Mouse (Mus musculus) forebrain, embryonic 13.5 days (tissue): Measurements from ENCODE around the gene Adamtsl1. TPM values are rescaled to one million over a fixed set of nuclear protein-coding genes. Genes with fewer than 3 reads are reported as not detected.

Source experiments
- ATAC-seq: fragments of 200-750 bp; cut with Nextera tagmentation; 2 replicates; pipeline ENCODE4 v1.8.0; 2017
- H3K27ac ChIP-seq: fragments of 300-500 bp; sonication (generic); 2 replicates; pipeline ENCODE4 v1.5.1; 2015; ENCODE audit warnings: inconsistent platforms, mild to moderate bottlenecking, moderate library complexity
- H3K27me3 ChIP-seq: fragments of 300-500 bp; sonication (generic); 2 replicates; pipeline ENCODE4 v1.6.1; 2015; ENCODE audit warnings: mild to moderate bottlenecking, inconsistent platforms
- H3K36me3 ChIP-seq: fragments of 300-500 bp; sonication (generic); 2 replicates; pipeline ENCODE4 v1.6.1; 2015; ENCODE audit warnings: mild to moderate bottlenecking, inconsistent platforms; ENCODE audit not compliant: poor library complexity, severe bottlenecking
- H3K4me1 ChIP-seq: fragments of 300-500 bp; sonication (generic); 2 replicates; pipeline ENCODE4 v1.6.1; 2015; ENCODE audit warnings: inconsistent platforms
- H3K4me2 ChIP-seq: fragments of 300-500 bp; sonication (generic); 2 replicates; pipeline ENCODE4 v1.6.1; 2015; ENCODE audit warnings: inconsistent platforms, mild to moderate bottlenecking, moderate library complexity
- H3K4me3 ChIP-seq: fragments of 300-500 bp; sonication (generic); 2 replicates; pipeline ENCODE4 v1.5.1; 2015; ENCODE audit warnings: mild to moderate bottlenecking, inconsistent platforms
- H3K9ac ChIP-seq: fragments of 300-500 bp; sonication (generic); 2 replicates; pipeline ENCODE4 v1.6.1; 2015; ENCODE audit warnings: mild to moderate bottlenecking, inconsistent platforms
- H3K9me3 ChIP-seq: fragments of 300-500 bp; sonication (generic); replicated peaks from 2 replicates; pipeline ENCODE4 v1.6.1; 2016; ENCODE audit warnings: inconsistent platforms
- WGBS: fragments of 180-500 bp; shearing (Covaris S2); methylation state at CpG from one replicate; pipeline ENCODE4 v1.1.7; 2015; 5-methylcytosine and 5-hydroxymethylcytosine counted together
- polyA plus RNA-seq: library from polyadenylated mRNA; unstranded; fragments of >200 nt; fragmentation: Nextera tagmentation; extraction: Ambion mirVana; gene quantifications from 2 replicates; pipeline ENCODE4 v1.2.1, GENCODE M21; 2015

The Adamtsl1 gene
- polyA plus RNA-seq, 1 experiment from 2014 or later = 5.3 TPM

DNA sequence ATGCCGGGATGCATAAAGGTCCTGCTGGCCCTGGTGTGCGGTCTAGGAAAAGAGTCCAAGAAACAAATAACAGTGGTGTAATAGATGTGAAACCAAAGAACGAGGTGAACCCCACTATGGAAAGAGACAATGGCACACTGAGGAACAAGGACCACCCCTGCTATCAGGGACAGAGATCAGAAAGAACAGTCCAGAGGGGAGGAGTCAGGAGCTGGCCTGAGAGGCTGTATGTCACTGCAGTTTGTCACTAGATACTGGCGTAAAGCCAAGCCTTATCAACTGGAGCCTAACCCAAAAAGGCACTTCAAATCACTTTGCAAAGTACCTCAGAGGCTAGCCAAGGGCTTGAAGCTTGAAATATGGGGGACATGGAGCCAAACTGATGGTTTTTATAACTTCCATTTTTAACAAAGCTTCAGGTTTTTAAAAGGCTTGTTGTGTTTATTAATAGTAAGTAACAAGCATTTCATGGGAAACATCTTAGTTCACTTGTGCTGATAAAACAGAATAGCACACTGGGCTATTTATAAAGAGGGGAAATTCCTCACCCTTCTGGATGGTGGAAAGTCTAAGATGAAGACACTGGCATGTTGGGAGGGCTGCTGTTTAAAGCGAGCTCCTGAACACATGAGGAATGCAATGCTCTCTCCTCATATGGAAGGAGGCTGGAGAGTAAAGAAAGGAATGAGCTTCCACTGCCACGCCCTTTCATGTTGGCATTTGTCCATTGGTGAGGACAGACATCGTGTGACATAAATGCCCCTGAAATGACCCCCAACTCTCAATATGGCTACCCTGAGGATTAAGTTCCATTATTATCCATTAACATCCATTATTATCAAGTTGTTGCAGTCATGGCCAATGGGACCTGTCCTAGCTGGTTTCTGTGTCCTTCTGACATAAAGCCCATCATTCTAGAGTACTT lies 797.1 kb downstream of the Adamtsl1 start:
- H3K9ac ChIP-seq = no peak overlapping the region
- H3K4me1 ChIP-seq = no peaks in the 10 kb centered on the region; the same call in 1 of the 2 replicates
- no peaks in the 10 kb centered on the region for H3K9me3 ChIP-seq
- 76% methylated on average over 7 of the region's 7 CpGs for WGBS
- ATAC-seq = no peak
- H3K4me3 ChIP-seq = no peak overlapping the region
- H3K4me2 ChIP-seq = no peak overlapping the region
- no peak overlapping the region for H3K27ac ChIP-seq
- H3K36me3 ChIP-seq = no peaks in the 10 kb centered on the region
- no peaks in the 10 kb centered on the region for H3K27me3 ChIP-seq

DNA sequence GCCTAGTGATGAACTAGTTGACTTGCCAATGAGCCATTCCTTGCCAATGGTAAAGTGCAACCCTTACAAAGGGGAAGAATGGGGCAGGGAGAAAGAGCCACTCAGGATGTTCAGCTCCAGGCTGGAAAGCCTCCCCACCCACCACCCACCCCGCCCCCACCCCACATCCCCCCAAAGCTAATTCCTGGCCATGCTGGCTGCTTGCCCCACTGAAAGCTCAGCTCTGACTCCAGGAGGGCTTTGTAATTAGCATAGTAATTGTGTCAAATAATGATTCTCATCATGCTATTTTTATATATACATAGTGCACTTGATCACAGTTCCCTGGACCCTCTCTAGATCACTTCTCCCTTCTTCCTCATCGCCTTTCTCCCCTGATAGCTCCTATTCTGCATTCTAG lies 798.4 kb downstream of the Adamtsl1 start:
- H3K4me2 ChIP-seq = no peak overlapping the region
- no peak overlapping the region for H3K4me3 ChIP-seq
- ATAC-seq = 0 out of 2 replicates have a peak, but pooled peaks have one; percentile 13
- H3K27ac ChIP-seq = no peak overlapping the region
- no peaks in the 10 kb centered on the region for H3K9me3 ChIP-seq
- H3K36me3 ChIP-seq = no peaks in the 10 kb centered on the region
- H3K27me3 ChIP-seq = no peaks in the 10 kb centered on the region
- 80% methylated on average over 2 of the region's 2 CpGs for WGBS
- no peak overlapping the region for H3K9ac ChIP-seq
- no peaks in the 10 kb centered on the region; the same call in 1 of the 2 replicates for H3K4me1 ChIP-seq

DNA sequence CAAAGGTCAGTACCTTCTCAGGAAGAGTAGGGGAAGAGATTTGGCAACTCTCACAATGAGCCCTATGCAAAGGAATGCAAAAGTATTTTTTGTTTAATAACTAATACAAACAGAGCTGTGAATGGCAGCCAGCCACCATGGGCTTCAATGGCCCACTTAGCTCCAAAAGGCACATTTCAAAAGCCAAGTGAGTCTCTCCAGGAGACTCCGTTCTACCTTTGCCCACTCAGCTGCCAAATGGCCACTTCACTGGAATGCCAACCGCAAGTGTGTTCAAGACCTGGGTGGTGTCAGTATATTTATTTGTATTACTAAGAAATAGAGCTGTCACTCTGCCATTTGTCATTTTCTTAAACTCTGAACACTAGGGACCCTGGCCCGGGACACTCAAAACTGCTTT lies 800.5 kb downstream of the Adamtsl1 start:
- H3K9me3 ChIP-seq = no peaks in the 10 kb centered on the region
- H3K4me1 ChIP-seq = peaks cover 4% of the 10 kb centered on the region; the same call in 1 of the 2 replicates
- H3K4me2 ChIP-seq = no peak overlapping the region
- no peak overlapping the region for H3K9ac ChIP-seq
- no peak overlapping the region for H3K4me3 ChIP-seq
- WGBS = 65% methylated on average over 3 of the region's 3 CpGs
- H3K27ac ChIP-seq = no peak overlapping the region
- ATAC-seq = no peak
- no peaks in the 10 kb centered on the region for H3K27me3 ChIP-seq
- no peaks in the 10 kb centered on the region for H3K36me3 ChIP-seq

DNA sequence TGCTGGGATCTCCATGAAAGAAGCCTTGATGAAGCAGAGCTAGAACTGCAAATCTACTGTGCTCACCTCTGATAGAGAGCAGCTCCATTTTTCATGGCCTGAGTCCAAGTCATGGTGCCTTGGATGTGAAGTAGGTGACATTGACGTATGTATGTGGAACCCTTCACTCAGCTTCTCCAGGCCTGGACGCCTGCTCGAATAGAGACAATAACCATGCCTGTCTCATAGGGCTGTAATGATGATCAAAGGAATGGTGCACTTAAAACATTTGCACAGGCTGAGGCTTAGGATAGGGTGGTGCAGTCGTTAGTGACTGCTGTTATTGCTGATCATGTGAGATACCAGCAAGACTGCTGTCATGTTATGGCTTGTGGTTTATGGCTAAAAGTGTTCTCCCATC lies 801.1 kb downstream of the Adamtsl1 start:
- H3K4me3 ChIP-seq = no peak overlapping the region
- no peak overlapping the region for H3K9ac ChIP-seq
- WGBS = 84% methylated on average over 4 of the region's 4 CpGs
- H3K27me3 ChIP-seq = no peaks in the 10 kb centered on the region
- H3K9me3 ChIP-seq = no peaks in the 10 kb centered on the region
- no peak overlapping the region for H3K27ac ChIP-seq
- no peak for ATAC-seq
- H3K4me2 ChIP-seq = no peak overlapping the region
- H3K4me1 ChIP-seq = peaks cover 4% of the 10 kb centered on the region; the same call in 1 of the 2 replicates
- H3K36me3 ChIP-seq = no peaks in the 10 kb centered on the region

DNA sequence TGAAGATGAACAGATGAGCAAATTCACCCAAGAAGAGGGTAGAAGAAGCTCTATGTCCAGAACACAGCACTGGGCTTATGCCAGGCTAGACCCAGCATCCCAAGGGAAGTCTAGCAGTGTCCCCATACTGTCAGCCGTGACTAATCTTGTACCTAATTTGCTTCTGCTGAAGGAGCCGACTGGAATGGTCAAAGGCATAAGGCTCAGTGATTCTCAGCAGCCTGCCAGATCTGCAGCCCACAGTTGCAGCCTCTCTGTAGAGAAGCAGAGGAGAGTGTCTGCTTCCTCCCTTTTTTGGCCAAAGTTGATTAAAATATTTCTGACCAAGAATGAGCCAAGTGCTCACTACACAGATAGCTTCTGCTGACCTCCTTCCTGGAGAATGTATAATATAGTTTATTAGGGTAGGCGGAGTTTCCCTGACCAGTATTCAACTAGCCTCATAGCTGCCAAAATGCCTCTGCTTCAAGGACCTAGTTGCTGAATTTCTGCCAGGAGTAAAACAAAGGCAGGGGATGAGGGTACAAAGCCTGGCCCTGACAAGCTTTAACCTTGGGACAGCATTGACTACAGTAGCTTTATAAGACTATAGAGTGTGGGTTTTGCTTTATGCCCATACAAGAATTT lies 804.1 kb downstream of the Adamtsl1 start:
- no peak overlapping the region for H3K4me2 ChIP-seq
- 0 out of 2 replicates have a peak, but pooled peaks have one; percentile 19 for ATAC-seq
- 0 out of 2 replicates have a peak, but pooled peaks cover 4% of the 10 kb centered on the region for H3K4me1 ChIP-seq
- H3K9me3 ChIP-seq = no peaks in the 10 kb centered on the region
- no peak overlapping the region for H3K4me3 ChIP-seq
- H3K36me3 ChIP-seq = no peaks in the 10 kb centered on the region
- WGBS = 78% methylated on average over 3 of the region's 3 CpGs
- H3K27me3 ChIP-seq = no peaks in the 10 kb centered on the region
- H3K9ac ChIP-seq = no peak overlapping the region
- H3K27ac ChIP-seq = no peak overlapping the region

DNA sequence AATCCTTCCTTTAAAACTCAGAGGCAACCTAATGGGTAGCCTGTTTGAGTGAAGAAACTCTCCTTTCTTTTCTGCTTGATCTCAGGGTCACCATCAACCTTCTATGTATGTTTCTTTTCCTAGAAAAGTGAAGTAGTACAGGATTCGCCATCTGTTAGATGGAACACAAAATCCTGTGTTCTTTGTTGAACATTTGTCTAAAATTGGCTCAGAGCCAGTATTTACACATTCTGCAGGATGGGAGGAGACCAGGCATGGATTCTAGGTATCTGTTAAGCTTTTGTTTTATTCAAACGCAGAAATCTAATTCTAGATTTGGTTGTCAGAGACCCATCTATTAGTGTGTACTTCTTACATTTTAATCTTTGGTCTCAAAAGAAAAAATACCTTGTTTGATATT lies 811.4 kb downstream of the Adamtsl1 start:
- WGBS = 53% methylated on average over 2 of the region's 2 CpGs
- Histone ChIP-seq H3K36me3 (no peaks in the 10 kb centered on the region), H3K4me1 (peaks cover 11% of the 10 kb centered on the region; the same call in 1 of the 2 replicates), H3K9ac (no peak overlapping the region), H3K27ac (no peak overlapping the region), H3K27me3 (no peaks in the 10 kb centered on the region), H3K9me3 (no peaks in the 10 kb centered on the region), H3K4me2 (no peak overlapping the region), H3K4me3 (no peak overlapping the region)
- 0 out of 2 replicates have a peak, but pooled peaks have one; percentile 27 for ATAC-seq

DNA sequence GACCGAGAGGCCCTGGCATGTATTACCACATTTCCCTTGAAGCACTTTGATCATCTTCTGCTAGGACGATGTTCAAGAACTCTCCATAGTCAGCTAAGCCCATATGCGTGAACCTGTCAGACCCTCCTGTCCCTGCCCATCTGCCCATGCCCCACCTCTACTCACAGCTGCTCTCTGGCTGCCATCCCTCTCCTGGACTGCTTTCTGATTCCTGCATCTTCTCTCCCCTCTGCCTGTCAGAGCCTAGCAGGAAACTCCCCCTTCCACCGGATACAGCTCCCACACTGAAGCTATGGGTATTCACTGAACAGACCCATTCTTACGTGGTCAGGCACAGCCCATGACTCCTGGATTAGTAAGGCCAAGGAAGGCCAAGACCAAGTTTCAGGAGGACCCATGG lies 812.0 kb downstream of the Adamtsl1 start:
- Histone ChIP-seq H3K27me3 (no peaks in the 10 kb centered on the region), H3K27ac (peak overlapping the region; percentile 8; the same call in 1 of the 2 replicates), H3K9me3 (no peaks in the 10 kb centered on the region), H3K9ac (no peak overlapping the region), H3K4me1 (peaks cover 11% of the 10 kb centered on the region; the same call in 1 of the 2 replicates), H3K36me3 (no peaks in the 10 kb centered on the region), H3K4me2 (no peak overlapping the region), H3K4me3 (no peak overlapping the region)
- 78% methylated on average over 5 of the region's 5 CpGs for WGBS
- ATAC-seq = peak; percentile 24; the same call in 1 of the 2 replicates

DNA sequence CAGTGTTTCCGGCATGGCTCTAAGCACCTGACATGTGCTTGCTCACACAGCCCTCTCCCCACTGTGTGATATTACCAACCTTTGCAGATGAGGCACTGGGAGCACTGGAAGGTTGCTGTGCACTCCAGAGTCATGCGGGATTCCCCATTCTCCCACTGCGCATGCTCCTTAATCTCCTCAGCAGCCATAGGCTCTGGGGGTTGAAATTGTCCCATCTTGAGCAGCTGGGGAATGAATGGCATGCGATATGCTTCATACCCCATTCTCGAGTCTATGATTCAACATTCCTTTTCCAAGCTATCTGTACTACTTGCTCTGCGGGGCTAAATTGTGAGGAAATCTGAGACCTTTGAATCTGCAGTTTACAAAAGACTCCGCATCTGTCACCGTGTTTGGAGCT lies 812.7 kb downstream of the Adamtsl1 start:
- Histone ChIP-seq H3K4me2 (no peak overlapping the region), H3K4me3 (no peak overlapping the region), H3K9me3 (no peaks in the 10 kb centered on the region), H3K4me1 (peaks cover 11% of the 10 kb centered on the region; the same call in 1 of the 2 replicates), H3K27ac (no peak overlapping the region), H3K36me3 (no peaks in the 10 kb centered on the region), H3K9ac (no peak overlapping the region), H3K27me3 (no peaks in the 10 kb centered on the region)
- no peak for ATAC-seq
- 79% methylated on average over 8 of the region's 8 CpGs for WGBS

DNA sequence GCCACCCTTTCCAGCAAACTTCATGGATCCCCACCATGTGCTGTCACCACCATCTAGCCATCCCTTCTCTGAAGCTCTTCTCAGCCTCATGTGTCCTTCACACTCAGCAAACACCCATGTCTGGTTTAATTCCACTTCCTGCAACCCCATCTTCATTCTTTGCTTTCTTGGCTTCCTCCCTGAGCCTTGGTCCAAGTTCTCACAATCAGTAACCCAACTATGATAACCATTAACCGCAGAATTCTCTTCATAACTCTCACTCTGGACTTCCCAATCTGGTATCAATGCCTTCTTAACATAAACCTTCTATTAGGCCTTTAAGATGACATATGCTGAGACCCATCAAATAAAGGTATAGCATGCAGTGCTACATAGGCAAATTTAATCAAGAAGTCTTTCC lies 815.5 kb downstream of the Adamtsl1 start:
- H3K36me3 ChIP-seq = no peaks in the 10 kb centered on the region
- no peaks in the 10 kb centered on the region for H3K9me3 ChIP-seq
- WGBS = 96% methylated on average over 1 of the region's 1 CpGs
- H3K9ac ChIP-seq = no peak overlapping the region
- H3K27me3 ChIP-seq = no peaks in the 10 kb centered on the region
- H3K4me1 ChIP-seq = peaks cover 11% of the 10 kb centered on the region; the same call in 1 of the 2 replicates
- H3K4me3 ChIP-seq = no peak overlapping the region
- no peak for ATAC-seq
- H3K4me2 ChIP-seq = no peak overlapping the region
- no peak overlapping the region for H3K27ac ChIP-seq

DNA sequence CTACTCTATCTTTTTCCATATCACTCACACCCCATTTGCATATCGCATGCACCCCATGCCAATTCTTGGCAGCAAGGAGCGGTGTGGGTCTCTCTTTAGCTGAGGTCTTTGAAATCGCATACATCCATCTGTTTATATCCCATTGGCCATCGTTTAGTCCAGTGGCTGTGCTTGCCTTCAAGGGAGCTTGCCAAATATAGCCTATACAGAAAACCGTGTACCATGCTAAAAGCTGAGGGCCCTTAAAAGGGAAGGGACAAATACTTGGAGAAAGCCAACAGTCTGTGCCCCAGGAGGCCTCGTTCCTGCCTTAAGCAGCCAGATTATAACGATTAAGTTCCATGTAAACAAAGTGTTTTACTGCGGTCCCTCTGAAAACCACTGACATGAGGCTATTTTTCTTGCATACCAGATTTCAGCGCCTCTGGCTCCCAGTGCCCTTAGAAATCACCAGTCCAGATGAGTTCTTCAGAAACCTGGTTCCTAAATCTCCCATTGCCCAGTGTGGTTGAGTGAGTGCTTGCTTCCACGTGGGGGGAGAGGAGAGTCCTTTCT lies 822.0 kb downstream of the Adamtsl1 start:
- Histone ChIP-seq H3K36me3 (no peaks in the 10 kb centered on the region), H3K9ac (no peak overlapping the region), H3K9me3 (no peaks in the 10 kb centered on the region), H3K27ac (no peak overlapping the region), H3K4me2 (no peak overlapping the region), H3K4me3 (no peak overlapping the region), H3K27me3 (no peaks in the 10 kb centered on the region), H3K4me1 (peaks cover 8% of the 10 kb centered on the region)
- 34% methylated on average over 10 of the region's 10 CpGs for WGBS
- ATAC-seq = no peak

DNA sequence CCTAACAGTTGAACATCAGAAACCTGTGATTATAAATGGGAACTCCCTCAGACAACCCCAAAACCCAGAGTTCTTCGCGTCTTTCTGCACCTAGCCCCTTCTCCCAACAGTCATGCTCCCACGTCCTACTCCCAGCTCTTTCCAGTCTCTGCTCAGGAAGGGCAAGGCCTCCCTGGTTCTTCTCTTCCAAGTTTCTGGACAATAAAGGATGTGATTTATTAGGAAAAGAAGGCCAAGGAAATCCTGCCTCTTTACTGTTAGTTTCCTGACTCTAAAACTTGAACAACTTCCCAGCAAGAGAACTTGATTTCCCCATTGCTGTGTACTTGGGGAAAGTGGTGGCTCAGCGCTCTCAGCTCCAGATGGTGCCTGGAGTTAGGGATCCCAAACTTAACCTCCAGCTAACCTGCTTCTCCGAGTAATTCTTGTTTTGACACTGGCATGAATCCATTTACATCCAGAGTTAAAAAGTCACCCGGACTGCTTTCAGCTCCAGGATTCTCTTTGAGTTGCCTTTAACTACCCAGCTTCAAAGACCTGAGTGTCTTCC lies 823.3 kb downstream of the Adamtsl1 start:
- ATAC-seq = no peak

DNA sequence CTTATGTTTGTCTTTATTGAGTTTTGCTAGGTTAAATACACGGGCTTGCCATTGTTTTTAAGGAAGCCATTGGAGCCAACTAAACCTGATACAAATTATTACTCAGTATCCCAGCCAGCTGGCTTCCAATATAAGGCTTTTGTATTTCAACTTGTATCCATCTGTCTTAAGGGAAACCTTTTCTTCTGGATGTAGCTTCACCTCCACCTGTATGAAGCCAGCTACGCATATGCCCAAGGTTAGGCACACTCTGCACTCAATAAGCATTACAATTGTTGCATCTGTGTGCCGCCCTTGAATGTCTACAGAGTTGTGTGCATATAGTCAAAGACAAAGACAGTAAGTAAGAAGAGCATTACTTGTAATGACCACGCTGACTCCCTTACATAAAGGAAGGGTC lies 835.4 kb downstream of the Adamtsl1 start:
- ATAC-seq = no peak
- WGBS = 87% methylated on average over 4 of the region's 4 CpGs
- no peak overlapping the region for H3K9ac ChIP-seq
- no peak overlapping the region for H3K4me2 ChIP-seq
- no peak overlapping the region for H3K4me3 ChIP-seq
- no peaks in the 10 kb centered on the region for H3K36me3 ChIP-seq
- H3K27ac ChIP-seq = no peak overlapping the region
- H3K9me3 ChIP-seq = no peaks in the 10 kb centered on the region
- H3K27me3 ChIP-seq = no peaks in the 10 kb centered on the region
- H3K4me1 ChIP-seq = no peaks in the 10 kb centered on the region

More for the DNA sequence above, 823.3 kb downstream of the Adamtsl1 start:
- Histone ChIP-seq H3K36me3 (no peaks in the 10 kb centered on the region), H3K4me1 (peaks cover 8% of the 10 kb centered on the region), H3K9ac (no peak overlapping the region), H3K27me3 (no peaks in the 10 kb centered on the region), H3K4me2 (no peak overlapping the region), H3K9me3 (no peaks in the 10 kb centered on the region), H3K27ac (no peak overlapping the region), H3K4me3 (no peak overlapping the region)
- 88% methylated on average over 6 of the region's 6 CpGs for WGBS
